Mouse (Mus musculus) Muller cell, postnatal 12 days (primary cell): ENCODE data around the gene Syngr4.

Experiments
- DNase-seq: peaks from one replicate; pipeline ENCODE4 v3.0.0-alpha.2; 2015; ENCODE audit errors: inconsistent ontology term

The Syngr4 gene

DNA sequence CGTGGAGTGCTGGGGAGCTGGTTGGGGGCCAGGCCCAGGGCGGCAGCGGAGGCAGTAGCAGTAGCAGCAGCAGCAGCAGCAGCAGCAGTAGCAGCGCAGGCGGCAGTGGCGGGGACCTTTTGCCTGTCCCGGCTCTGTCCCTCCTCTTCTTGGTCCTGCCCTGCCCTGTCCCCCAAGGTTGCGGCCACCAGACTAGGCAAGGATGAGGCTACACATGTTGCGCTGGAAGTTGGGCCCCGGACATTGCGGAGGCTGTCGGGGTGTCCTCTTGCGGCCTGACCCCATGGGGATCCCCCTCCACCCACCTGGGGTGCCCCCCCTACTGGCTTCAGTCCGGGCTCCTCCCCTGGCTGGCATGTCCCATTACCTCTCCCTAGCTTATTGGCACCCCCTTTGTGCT is 26.7 kb downstream of the Syngr4 start:
- no peak for DNase-seq

DNA sequence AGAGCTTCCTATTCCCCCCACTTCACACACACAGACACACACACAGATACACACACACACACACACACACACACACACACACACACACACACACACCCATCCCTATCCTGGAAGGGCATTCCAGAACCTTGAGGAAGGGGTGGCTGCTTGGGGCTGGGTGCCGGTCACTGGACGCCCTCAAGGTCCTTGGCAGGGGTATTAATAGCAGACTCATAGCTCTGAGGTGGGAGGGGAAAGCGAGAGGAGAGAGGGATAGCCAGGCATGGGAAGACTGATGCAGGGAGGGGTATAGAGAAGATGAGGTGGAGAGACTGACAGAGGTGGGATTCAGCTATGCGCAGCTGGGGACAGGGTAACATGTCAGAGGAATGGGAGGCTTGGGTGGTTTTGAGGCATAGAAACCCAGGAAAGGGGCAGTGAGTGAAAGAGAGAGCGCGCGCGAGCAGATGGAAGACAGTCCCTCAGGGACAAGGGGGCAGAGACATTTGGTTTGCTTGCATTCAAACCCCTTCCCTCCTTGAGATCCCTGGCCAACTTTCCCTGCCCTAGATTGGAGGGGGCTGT is 27.3 kb downstream of the Syngr4 start:
- no peak for DNase-seq

DNA sequence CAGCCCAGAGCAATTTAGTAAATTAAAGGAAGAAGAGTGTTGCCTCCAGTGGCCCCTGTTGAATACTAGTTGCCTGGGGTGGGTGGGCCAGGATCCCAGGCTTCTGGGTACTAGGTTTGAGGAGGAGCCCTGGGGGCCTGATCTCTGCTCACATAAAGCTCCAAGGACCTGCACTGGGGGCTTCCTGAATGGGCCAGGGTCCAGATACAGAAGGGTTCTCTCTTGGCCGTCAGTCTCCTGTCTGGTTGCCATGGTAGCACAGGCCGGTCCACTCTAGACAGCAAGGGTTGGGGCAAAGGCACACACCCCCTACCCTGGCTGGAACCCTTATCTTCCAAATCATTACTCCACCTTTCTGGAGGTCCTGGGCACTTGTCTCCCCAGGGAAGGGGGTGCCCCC is 28.6 kb downstream of the Syngr4 start:
- DNase-seq = no peak

DNA sequence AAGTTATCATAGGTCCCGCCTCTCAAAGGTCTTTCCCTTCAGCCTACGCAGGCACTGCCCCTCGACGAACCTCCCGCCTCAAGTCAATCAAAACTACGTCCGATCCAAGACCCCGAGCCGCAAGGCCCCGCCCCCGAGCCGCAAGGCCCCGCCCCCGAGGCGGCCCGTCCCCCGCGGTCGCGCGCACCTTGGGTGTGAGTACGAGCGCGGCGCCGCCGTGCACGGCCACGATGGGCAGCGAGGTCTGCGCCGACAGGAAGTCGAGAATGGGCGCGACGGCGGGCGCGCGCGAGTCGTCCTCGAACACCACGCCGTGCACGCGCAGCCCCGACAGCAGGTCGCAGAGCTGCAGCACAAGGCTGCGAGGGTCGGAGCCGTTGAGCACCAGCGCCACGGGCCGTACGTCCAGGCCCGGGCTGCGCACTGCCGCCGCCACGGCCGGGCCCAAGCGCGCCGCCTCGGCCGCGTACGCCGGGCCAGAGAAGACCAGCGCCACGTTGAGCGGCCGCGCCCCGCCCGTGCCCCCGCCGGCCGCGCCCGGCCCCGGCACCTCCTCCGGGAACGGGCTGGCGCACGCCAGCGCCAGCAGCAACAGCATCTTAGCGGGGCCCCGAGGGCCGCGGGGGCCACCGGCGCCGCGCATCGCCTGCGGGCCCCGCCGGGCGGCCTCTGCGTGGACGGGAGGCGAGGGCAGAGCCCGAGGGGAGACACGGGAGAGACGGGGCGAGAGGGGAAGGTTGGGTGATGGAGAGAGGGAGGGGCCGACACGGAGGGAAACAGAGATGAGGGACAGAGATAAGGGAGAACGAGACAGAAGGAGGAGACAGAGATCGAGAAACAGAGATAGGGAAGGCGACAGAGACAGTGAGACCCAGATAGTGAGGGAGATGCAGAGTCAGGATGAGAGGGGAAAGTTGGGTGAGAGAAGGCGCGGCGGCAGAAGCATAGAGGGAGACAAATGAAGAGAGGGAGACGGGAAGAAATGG is 30.3 kb downstream of the Syngr4 start:
- DNase-seq = peak; percentile 92

DNA sequence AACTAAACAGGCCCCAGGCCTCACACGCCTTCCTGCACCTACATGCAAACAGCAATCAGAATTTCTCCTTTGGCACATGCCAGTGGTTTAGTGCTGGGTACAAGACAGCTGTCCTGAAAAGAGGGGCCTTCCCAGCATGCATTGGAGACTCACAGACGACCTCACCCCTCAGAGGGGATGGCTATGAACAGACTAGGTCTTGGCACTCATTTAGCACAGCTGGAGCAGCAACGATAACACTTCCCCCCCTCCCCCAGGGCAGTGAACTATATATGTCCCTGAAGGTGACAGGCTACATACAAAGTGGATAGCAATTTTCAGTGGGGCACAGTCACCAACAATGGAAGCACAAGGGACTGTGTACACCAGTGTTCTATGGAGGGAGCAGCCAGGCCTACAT is 32.1 kb downstream of the Syngr4 start:
- no peak for DNase-seq

DNA sequence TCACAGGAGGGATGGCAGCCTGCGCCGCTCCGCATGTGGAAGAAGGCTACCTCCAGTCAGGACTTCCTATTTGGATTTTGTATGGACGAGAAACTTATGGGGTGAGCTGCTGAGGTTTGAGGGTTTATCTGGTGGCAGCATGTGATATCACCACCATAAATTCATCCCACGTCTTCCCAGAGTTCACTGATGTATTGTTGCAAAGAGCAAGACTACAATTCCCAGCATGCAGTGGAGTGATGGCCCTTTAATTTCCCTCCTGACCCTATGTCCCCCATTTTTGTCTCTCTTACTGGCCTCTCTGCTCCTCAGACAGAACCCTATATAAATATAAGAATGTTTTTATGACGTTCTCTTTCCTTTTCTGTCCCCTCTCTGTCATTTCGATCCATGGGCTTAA is 33.7 kb downstream of the Syngr4 start:
- no peak for DNase-seq

DNA sequence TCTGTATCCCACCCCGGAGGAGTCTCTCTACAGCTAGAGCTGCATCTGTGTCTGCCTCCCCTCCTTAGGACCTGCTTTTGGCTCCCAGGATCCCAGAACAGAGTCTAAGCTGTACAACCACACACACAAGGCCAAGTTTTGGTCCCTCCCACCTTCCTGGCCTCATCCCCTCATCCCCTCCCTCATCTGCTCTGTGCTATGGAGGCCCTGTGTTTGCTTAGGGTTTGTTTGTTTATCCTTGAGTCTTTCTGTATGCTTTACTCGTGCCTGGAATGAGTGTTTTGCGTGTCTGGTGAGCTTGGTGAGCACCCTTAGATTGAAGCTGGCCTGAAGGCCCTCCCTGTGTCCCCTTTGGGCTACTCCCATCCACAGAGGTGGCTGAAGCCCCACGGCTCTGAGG is 37.5 kb downstream of the Syngr4 start:
- DNase-seq = no peak

DNA sequence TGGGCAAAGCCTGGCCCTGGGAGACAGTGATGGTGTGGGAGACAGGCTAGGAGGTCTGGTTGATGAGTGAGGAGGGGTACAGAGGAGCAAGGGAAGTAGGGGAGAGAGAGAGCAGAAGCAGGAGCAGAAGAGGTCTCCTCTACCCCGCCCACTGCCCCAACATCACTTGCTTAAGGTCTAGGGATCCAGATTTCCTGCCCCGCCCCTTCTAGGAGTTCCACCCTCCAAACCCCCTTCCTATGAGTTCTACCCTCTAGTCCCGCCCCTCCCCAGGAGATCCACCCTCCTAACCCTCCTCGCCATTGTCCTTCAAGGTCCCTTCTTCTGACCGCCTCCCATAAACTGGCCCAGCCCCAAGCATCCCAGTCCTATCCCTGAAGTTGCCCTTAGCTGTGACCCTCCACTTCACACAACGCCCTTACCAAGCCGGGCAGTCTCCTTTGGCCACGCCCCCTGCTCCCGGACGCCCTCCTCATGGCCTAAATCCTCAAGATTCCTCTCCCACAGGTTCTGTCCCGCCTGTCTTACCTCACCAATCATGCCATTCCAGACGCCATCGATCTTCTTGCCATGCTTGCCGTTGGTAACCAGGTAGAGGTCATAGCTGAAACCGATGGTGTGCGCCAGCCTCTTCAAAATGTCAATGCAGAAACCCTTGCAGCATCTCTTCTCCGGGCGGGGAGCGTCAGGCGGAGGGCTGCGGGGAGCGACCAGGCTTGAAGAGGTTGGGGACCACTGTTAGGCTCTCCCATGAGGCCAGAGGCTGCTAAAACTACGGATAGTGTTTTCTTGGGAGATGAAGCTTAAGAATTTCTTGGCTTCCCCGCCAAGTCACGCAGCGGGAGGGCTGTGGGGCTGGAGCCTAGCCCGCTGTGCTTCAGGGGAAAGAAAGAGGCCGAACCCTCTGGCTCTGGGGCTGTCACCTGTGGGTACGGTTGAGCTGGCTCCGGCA is 39.3 kb downstream of the Syngr4 start:
- peak; percentile 51 for DNase-seq

DNA sequence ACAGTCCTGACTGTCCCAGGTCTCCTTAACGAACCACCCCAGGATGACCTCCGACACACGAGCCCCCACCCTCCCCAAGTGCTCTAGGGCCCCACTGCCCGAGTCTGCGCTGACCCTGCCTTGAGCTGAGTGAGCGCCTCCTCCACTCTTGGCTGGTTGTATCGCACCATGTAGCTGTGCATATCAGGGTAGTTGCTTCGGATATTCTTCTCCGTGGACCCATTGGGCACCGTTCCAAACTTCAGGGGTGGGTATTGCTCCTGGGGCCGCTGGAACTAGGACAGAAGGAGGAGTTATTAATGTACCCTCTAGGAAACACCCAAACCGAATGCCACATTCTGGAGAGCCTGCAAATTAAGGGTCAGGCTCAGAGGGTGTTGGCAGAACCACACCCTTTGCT is 43.4 kb downstream of the Syngr4 start:
- DNase-seq = no peak

DNA sequence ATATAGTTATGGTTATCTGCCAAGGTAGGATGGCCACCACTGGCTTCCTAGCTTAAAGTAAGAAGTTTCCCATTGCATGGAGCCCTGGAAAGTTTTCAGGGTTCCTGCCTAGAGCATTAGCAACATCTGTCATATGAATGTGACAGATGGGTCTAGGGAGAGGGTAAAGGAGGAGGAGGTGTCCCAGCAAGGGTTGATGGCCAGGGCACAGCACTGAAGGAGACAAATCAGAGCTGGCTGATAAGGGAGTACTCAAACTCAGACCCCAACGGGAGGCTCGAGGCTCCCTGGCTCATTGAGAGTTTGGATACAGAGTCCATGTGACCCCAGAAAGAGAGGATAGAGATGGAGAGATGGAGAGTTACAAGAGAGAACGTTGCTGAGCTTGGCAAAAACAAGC is 45.9 kb downstream of the Syngr4 start:
- DNase-seq = no peak

DNA sequence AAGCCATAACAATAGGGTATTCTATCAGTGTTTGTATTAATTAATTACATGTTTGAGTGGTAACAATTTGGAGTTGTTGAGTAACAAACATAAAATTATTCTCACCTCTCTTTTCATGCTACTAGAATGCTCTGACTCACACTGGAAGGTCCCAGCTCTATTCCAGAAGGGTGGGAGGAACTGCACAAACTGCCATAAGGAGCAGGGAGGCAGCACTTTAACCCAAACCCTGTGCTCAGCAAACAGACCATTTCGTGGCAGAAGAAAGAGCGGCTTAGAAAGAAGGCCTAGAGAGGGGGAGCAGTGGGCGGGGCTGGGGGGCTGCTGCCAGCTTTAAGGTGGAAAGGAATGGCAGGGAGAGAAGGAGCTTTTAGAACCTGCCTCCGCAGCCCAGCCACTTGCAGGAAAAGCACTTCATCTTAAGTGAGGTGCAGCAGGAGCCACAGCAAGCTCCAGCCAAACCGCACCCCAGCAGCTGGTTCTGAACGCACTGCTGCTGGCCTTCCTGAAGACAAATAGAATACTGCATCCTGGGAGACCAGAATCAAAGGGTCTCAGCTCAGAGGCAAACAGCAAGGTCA is 48.0 kb downstream of the Syngr4 start:
- DNase-seq = no peak

DNA sequence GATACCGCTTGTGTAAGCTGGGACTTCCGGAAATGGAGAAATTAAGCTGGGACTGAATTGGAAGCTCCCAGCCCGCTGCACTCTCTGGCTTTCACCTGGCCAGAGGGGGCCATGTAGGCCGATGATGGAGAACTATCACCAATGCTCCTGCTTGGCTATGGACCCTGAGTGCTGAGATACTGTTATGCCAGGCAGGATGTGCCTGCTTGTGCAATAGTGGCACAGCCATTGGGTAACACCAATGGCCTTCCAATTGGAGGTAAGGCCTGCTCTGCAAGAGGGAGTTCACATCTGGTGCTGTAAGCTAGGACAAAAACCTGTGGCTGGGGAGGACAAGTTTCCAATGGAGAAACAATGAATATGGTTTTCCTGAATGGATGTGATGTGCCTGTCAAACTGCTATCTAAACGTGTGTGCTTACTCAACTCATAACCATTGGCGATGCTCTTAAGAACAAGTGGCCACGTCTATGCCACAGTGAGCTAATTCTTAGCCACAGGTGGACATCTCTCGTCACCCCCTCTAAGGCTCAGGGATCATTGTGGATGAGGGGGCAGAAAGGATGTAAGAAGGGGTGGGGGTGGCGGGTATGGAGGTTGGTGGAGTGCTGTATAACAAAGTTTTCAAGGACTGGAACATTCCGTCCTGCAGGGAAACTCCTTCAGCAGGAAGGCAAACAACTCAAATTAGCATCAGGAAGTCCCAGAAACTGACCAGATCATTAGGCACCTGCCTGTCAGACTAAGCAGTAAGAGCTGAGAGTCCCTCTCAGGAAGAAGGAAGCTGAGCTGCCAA is 53.4 kb downstream of the Syngr4 start:
- DNase-seq = no peak
